Mouse (Mus musculus) kidney, adult 2 months (tissue): Measurements from ENCODE around the gene Apoc3.

Experiments
- CTCF ChIP-seq: fragments of 200-500 bp; conservative IDR thresholded peaks from 2 replicates; pipeline ENCODE4 v1.5.1; 2011; ENCODE audit warnings: low read depth, mild to moderate bottlenecking, control low read depth, low read length, moderate library complexity, mixed read lengths; ENCODE audit not compliant: insufficient read depth, insufficient read length
- POLR2A ChIP-seq: fragments of 200-500 bp; IDR thresholded peaks from one replicate; pipeline ENCODE4 v1.6.1; 2011; ENCODE audit warnings: low read depth, low read length, control low read depth

- no peak for TF ChIP-seq POLR2A
- no peak for TF ChIP-seq CTCF
Observed at GRCm38 (mm10) chr9:46223090-46223489, 12.3 kb downstream of the Apoc3 start.
